Mouse (Mus musculus): ENCODE measurements around the gene Gpr37l1.

DNA sequence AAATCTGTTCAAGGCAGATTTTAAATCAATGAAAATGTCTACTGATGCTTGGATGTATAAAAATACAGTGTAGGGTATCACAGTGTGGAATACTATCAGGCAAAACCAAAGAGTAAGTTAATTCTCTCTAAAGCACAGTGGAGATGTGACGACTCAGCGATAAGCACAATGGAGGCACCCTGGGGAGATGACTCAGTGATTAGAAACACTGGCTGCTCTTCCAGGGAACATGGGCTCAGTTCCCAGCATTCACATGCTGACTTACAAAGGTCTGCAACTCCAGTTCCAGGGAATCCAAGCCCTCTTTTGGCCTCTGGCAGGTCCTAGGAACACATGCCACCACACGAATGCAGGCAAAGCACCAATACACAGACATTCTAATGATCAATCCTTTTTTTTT, 20.7 kb upstream of the Gpr37l1 start:
- TF ChIP-seq CTCF (IDR thresholded peaks at IDR 0.05; ENCODE audit: insufficient read depth, low read depth, low read length) = no peak
- no peak for TF ChIP-seq POLR2A (IDR thresholded peaks at IDR 0.05; ENCODE audit: insufficient read depth, low read depth, low read length)
